Mouse (Mus musculus): ENCODE measurements around the gene Olfr611.
"Not testable (repeated sequence)": the region's sequence is repeated elsewhere in the genome, so short reads cannot be mapped to it uniquely, and the experiment has no call there.

Olfr611 gene

DNA sequence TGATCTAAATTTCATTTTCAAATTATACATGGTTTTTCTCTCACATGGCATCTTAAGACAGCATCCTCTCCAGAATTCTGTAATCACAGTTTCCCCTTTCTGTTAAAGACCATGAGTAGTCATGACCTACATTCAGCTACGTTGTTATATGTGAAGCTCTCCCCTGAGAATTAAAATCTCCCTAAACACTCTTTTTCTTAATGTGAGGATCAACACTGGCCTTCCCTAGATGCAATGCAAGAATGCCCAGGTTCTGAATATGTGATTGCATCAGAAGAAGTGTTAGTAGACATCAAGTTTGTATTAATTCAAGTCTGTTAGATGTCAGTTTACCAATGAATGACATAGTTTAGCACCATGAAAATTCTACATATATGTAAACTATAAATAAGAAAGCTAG, at the start of gene Olfr611:
Olfr611 (minus strand) TSS at position 101 of the 400 bp plus-strand sequence.
- not testable (repeated sequence) for DNase-seq (ENCODE audit: extremely low read depth, low read depth, low spot score)

DNA sequence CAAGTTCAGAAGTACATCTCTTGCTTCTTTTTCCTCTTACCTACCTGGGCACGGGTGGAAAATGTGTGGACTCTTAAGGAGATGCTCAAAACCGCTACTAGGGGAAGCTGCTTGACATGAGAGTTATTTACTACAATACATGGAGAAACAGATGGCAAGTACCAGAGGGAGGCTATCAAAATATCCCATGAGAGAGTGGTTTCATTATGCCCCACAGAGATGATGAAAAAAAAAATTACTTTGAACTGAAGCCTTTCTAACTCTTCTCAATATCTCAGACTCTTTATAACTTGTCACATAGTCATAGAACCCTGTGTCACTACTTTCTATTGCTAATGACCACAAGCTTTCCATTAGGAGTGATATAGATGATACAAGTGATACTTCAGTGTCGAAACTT, 48.4 kb upstream of the Olfr611 start, which contains the start of gene Olfr616:
Olfr616 (minus strand) TSS at position 101 of the 400 bp plus-strand sequence.
- DNase-seq (ENCODE audit: extremely low read depth, low read depth, low spot score): no peak

DNA sequence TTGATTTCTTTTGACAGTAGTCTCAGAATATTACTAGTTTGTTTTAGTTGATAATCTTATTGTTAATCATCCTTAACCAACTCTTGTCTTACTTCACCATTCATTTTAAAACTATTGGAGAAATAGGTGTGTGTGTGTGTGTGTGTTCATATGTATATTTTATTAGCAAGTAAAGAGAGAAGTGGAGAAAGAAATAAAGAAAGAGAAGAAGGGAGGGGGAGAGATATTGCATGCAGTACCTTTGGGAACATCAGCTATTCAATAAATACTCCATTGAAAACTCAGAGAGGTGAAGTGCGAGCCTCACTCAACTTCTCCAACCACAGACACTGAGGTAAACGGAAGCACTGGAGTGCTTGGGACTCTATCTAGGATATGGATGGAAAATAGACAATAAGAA, 35.1 kb upstream of the Olfr611 start, which contains the start of gene Olfr615:
Olfr615 (plus strand) TSS at position 301 of the 400 bp plus-strand sequence.
- no peak for DNase-seq (ENCODE audit: extremely low read depth, low read depth, low spot score)

DNA sequence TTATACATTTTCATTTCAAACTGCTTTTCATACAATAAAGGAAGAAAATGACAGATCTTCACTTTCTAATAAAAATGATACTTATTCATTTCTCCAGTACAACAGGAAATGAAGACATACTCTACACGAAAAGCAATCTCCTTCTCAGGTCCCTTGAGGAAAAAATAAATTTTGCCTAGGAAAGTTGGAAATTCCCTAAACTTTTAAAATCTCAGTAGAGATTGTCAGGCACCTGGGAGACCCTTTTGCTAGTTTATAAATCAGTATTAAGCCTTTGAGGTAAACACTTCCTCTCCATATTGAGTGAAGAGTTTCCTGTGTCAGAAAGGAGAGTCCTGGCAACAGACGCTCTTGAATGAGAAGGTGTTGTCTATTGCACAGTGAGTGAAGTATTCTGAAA, 27.1 kb upstream of the Olfr611 start, which contains the start of gene Olfr613:
Olfr613 (plus strand) TSS at position 301 of the 400 bp plus-strand sequence.
- no peak for DNase-seq (ENCODE audit: extremely low read depth, low read depth, low spot score)

DNA sequence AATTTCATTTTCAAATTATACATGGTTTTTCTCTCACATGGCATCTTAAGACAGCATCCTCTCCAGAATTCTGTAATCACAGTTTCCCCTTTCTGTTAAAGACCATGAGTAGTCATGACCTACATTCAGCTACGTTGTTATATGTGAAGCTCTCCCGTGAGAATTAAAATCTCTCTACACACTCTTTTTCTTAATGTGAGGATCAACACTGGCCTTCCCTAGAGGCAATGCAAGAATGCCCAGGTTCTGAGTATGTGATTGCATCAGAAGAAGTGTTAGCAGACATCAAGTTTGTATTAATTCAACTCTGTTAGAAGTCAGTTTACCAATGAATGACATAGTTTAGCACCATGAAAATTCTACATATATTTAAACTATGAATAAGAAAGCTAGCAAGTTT, 22.0 kb upstream of the Olfr611 start, which contains the start of gene Olfr612:
Olfr612 (minus strand) TSS at position 101 of the 400 bp plus-strand sequence.
- not testable (repeated sequence) for DNase-seq (ENCODE audit: extremely low read depth, low read depth, low spot score)

DNA sequence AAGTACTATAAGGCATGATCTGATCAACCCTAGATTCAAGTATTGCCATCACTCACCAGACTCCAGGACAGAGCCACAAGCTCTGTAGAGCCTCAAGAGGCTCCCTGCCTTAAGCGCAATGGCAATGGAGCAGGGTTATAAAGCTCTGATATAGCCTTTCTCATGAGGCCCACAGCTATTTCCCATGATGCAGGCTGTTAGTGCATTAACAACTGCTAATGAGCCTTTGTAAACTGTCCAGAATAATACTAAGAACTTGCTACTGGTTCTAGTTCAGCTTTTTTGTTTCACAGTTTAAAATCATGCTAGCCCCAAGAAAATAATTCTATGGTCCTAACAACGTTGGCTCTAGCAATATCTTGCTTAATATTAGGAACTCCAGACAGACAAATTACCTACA, 8.6 kb downstream of the Olfr611 start, which contains the start of gene Olfr610:
Olfr610 (minus strand) TSS at position 101 of the 400 bp plus-strand sequence.
- DNase-seq (ENCODE audit: extremely low read depth, low read depth, low spot score): no peak

DNA sequence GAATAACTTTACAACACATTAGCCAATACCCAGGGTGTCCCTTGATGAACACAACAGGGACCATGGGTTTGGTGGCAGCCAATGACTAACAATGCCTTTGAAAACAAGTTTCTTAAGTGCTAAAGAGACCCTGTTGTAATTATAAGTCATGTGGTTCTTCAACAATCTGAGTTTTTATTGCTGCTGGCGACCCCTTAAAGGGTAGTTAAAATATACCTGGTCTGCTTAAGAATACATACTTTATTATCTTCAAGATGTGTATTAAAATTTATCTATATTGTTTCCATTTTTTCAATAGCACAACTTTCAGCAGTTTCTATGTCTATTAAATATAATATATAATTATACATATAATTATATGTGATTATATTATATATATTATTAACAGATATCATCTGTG, 22.7 kb downstream of the Olfr611 start, which contains the start of gene Olfr609:
Olfr609 (minus strand) TSS at position 101 of the 400 bp plus-strand sequence.
- no peak for DNase-seq (ENCODE audit: extremely low read depth, low read depth, low spot score)

DNA sequence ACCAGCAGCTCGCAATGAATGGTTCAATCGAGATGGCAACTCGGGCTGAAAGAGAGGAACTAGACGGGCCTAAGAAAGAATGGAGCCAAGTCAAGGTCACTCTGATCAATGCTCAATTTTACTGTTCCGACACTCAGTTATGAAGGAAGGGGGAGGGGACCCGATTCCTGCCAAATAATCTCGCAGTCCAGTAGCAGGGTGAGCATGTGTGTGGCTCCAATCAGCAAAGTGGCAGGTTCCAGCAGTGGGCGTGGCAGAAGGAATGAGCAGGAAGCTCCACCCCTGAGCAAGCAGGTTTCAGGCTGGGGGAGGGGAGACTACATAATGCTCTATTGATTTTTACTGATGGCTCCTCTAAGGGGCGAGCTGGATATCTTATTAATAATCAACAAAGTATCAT, 43.5 kb downstream of the Olfr611 start:
- DNase-seq (ENCODE audit: extremely low read depth, low read depth, low spot score): not testable (repeated sequence)

DNA sequence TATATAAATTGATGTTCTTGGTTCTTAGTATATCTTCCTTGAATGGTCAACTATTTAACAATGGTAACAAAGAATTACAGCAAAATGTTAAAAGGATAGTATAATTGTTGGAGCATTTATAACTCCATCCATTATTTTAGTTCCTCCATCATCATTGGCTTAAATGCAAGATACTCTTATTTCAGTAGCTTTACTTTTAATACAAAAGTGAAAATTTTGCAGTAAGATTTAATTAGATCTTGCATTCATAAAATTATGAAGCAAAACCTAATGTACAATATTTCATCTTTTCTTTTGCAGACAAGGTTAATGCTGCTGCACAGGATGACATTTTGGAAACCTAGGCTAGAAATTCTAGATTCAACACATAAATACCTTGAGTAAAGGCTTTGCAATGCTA, 51.1 kb downstream of the Olfr611 start, which contains the start of gene Olfr608:
Olfr608 (plus strand) TSS at position 301 of the 400 bp plus-strand sequence.
- DNase-seq (ENCODE audit: extremely low read depth, low read depth, low spot score): no peak

Measured in fat pad, adult 2 months (tissue).